Mouse (Mus musculus): ENCODE data around the gene Snrpb2. TPM values are rescaled to one million over a fixed set of nuclear protein-coding genes. Genes with fewer than 3 reads are reported as not detected.
A peak's percentile ranks its signal among the peaks of the same experiment; 100 is the strongest.

Gene Snrpb2
- 120 and 156 TPM in 2 replicates for total RNA-seq (2015)
- total RNA-seq (2017), result 118 and 121 TPM in 2 replicates

DNA sequence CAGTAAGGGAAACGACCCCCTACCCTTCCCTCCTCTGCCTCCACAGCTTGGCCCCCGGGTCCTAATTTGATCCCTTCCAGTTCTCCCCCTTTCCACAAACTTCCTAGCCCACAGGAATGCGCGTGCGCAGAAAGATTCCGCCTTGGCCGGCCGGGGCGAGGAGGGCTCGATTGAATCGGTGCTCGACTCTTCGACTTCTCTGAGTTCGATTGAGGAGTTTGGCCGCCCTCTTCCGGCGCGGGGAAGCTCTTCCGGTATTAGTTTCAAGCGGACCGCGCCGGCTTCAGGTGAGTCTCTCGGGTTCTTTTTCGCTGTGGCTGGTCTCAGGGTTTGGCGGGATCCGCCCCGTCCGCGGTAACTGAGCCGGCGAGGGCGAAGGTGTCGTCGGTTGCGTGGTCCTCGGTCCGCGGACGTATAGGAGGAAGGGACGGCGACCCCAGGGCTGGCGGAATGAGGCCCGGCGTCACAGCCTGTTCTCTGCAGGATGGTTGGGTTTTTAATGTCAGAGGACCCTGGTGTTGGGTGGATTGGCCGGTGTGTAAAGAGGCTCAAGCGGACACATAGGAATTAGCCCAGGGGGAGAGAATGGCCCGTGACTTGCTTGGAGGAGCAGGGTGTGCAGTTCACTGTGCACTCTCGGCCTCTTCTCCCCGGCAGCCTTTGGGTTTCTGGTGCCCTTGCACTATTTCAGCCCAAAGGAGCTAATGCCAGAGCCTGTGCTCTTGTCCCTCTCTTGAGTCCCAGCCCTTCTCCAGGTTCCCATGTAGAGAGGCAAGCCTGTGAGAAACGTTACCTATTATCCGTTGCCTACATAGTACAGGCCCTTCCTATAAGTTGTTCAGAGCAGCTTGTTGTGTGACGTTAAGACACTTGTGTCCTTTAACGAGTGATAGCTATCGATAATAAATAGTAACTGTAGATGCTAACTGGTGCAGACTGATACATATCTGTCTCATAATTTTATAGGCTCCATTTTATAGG is at the start of gene Snrpb2:
Gene Snrpb2, plus strand, starts transcription at position 228 of the 981 bp plus-strand sequence.
- peak; percentile 98 for ATAC-seq (replicated peaks; ENCODE audit: poor library complexity)

GRCm38 (mm10) chr2:143013057-143013456 is 49.8 kb upstream of the Snrpb2 start:
- ATAC-seq (replicated peaks; ENCODE audit: poor library complexity), result peak; percentile 83

- ATAC-seq (replicated peaks; ENCODE audit: poor library complexity), result no peak
Observed at GRCm38 (mm10) chr2:143018084-143018483, 44.8 kb upstream of the Snrpb2 start.

- ATAC-seq (replicated peaks; ENCODE audit: poor library complexity), result no peak
Observed at GRCm38 (mm10) chr2:143018591-143019130, 44.2 kb upstream of the Snrpb2 start.

- no peak for ATAC-seq (replicated peaks; ENCODE audit: poor library complexity)
Observed at GRCm38 (mm10) chr2:143019727-143020126, 43.1 kb upstream of the Snrpb2 start.

DNA sequence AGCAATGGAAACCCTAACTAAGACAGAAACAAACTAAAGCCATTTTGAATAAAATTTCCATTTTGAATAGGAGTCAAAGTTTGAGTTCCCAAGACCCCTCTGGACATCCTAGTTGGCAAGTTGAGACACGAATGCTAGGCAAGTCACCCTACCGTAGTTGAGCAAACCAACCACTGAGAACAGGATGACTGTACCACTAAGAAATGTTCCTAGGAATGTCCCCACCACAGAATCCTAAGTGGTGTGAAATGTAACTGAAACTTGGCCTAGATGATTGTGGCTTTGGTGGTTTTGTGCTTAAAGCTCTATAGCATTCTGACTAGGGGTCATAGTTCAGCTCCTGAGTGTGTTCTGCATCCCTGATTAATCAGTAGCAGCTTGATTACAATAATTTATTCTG is 39.5 kb upstream of the Snrpb2 start:
- ATAC-seq (replicated peaks; ENCODE audit: poor library complexity), result no peak

- peak; percentile 68 for ATAC-seq (replicated peaks; ENCODE audit: poor library complexity)
Observed at GRCm38 (mm10) chr2:143024226-143024625, 38.6 kb upstream of the Snrpb2 start.

- no peak for ATAC-seq (replicated peaks; ENCODE audit: poor library complexity)
Observed at GRCm38 (mm10) chr2:143031283-143031682, 31.6 kb upstream of the Snrpb2 start.

- no peak for ATAC-seq (replicated peaks; ENCODE audit: poor library complexity)
Observed at GRCm38 (mm10) chr2:143032378-143033255, 30.2 kb upstream of the Snrpb2 start.

GRCm38 (mm10) chr2:143034350-143035085 is 28.3 kb upstream of the Snrpb2 start:
- no peak for ATAC-seq (replicated peaks; ENCODE audit: poor library complexity)

DNA sequence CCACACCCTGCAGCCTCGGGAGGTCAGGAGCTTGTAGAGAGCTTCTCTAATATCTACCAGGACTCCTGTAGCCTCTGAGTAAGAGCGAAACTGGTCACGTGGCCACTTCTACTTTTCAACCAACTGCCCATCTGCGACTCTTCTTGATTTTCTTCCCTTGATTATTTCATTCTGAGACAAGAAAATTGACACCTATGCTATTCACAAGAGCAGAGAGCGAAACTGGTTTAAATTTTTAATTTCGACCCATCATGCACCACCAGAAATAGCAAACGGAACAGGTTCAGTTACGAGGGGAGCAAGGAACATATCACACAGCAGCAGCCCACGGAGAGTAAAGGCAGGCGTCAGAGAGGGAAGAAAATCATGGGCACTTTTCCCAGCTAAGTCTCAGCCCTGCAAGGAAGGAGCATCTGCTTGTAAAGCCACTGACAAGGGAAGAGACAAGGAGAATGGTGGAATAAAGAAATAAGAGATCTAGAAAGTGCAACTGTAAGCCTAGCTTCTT is 27.7 kb upstream of the Snrpb2 start:
- peak; percentile 73 for ATAC-seq (replicated peaks; ENCODE audit: poor library complexity)

GRCm38 (mm10) chr2:143041596-143041995 is 21.2 kb upstream of the Snrpb2 start:
- ATAC-seq (replicated peaks; ENCODE audit: poor library complexity), result no peak

DNA sequence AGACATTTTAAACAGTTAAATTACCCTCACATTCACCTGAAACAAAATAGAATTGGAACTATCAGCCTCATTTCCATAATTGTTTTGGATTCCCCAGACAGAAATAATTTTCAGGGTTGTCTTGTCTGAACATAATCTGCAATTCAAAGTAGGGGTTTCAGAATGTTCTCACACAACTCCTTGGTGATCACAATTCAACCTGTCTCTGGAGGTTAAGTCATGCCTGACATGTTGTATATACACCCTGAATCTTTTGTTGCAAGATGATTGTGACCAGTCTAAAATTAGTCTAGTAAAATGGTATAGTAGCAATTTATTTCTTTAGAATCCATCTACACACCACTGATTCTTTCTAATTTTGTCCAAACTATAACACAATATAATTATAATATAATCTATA is 7.6 kb upstream of the Snrpb2 start:
- ATAC-seq (replicated peaks; ENCODE audit: poor library complexity), result no peak

DNA sequence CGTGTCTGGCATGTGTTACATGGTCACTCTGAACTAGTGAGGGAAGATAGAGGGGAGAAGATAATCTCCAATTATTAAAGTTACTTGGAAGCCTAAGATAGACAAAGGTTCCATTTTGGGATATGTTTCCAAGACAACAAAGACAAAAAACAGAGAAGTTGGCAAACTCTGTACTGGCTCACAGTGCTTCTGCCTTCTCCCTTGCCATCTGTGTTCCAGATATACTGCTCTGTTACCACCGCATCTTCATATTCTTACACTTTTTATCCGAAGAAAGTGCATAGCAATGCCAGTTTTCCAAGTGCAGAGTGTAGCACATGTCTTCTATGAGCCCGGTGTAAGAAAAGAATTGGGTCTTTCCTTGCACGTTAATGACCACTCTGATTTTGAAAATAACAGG is 6.1 kb upstream of the Snrpb2 start:
- ATAC-seq (replicated peaks; ENCODE audit: poor library complexity), result no peak

GRCm38 (mm10) chr2:143062432-143062811 is 417 bp upstream of the Snrpb2 start:
- no peak for ATAC-seq (replicated peaks; ENCODE audit: poor library complexity)

DNA sequence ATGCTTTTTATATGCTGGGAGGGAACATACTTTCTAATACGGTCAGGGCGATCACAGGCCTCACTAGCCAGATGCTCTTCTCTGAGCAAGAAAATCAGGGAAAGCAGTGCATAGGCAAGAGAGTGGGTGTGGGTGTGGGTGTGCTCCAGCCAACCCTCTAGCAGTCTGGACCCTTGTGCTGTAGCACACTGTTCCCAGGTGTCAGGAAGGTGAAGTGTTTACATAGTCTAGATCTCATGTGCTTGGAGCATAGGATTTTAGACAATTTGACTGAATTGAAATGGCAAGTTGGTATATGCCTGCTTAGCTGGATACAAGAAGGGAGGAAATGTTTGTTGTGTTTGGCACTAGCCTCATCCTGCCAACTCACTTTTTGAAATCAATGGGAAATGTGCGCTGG is 3.1 kb downstream of the Snrpb2 start:
- no peak for ATAC-seq (replicated peaks; ENCODE audit: poor library complexity)

DNA sequence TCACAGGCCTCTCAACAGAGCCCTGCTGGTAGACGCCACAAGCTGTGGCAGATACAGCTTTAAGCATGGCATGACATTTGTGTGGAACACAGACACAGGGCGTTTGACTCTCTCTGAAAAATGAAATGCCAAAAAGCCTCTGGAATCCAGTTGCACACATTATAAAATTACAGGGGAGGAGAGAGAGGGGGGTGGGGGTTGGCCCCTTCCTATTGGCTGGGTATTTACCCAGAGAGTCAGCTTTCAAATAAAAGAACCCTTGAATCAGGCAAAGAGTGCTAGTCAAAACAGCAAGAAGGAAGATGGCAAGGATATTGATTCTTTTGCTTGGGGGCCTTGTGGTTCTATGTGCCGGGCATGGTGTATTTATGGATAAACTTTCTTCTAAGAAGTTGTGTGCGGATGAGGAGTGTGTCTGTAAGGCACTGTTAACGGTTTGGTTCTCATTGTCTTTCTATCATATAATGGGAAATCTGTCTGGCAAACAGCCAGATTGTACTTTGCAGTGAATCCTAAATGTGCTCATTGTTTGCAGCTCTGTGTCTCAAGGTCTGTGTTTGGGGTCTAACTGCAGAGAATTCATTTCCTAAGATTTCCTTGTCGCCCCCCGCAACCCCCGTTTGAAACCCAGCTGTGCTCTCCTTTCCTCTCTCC is 15.5 kb downstream of the Snrpb2 start, which contains the start of gene Otor:
Gene Otor, plus strand, starts transcription at position 276 of the 654 bp plus-strand sequence.
- ATAC-seq (replicated peaks; ENCODE audit: poor library complexity), result no peak

DNA sequence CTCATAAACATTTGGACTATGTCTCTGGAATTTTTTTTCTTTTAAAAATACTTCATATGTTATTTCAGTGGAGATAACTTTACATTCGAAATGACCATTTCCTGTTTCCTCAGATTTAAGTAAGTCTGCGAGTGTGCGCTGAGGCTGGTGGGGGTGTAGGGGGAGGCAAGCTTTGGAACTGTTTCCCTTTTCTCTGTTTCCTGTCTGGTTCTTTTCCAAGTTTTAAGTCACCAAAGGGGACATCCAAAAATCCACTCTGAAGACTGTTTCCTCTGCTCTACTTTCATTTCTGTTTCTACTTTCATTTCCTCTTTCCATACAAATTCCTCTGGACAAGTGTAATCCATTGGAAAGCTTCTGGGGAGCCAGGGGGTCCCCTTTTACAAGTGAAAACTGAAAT is 18.9 kb downstream of the Snrpb2 start:
- ATAC-seq (replicated peaks; ENCODE audit: poor library complexity), result peak; percentile 88

GRCm38 (mm10) chr2:143084852-143085397 is 22.1 kb downstream of the Snrpb2 start:
- peak; percentile 78 for ATAC-seq (replicated peaks; ENCODE audit: poor library complexity)

All from megakaryocyte progenitor cell, adult 5-6 weeks (primary cell).